Mouse (Mus musculus): ENCODE results near the gene Prkcd. TPM values are rescaled to one million over a fixed set of nuclear protein-coding genes. Genes with fewer than 3 reads are reported as not detected.

Gene Prkcd
- total RNA-seq, 4 experiments from 2014 or later = 118 to 213 (median 160) TPM

- DNase-seq = no peak
Measured at GRCm38 (mm10) chr14:30634418-30634817, 8.4 kb upstream of the Prkcd start.

- DNase-seq = no peak
Measured at GRCm38 (mm10) chr14:30633708-30634107, 7.7 kb upstream of the Prkcd start.

- DNase-seq = no peak
Measured at GRCm38 (mm10) chr14:30631834-30632233, 5.8 kb upstream of the Prkcd start.

GRCm38 (mm10) chr14:30630811-30631576, 5.0 kb upstream of the Prkcd start:
- no peak for DNase-seq

GRCm38 (mm10) chr14:30629839-30630238, 3.8 kb upstream of the Prkcd start:
- DNase-seq = no peak

- DNase-seq = no peak
Measured at GRCm38 (mm10) chr14:30628235-30628634, 2.2 kb upstream of the Prkcd start.

GRCm38 (mm10) chr14:30626756-30627742, 1.0 kb upstream of the Prkcd start:
- no peak for DNase-seq

- peak; percentile 58 for DNase-seq
Measured at GRCm38 (mm10) chr14:30625131-30625807, 741 bp downstream of the Prkcd start.

- no peak for DNase-seq
Measured at GRCm38 (mm10) chr14:30624277-30624721, 1.7 kb downstream of the Prkcd start.

- DNase-seq = no peak
Measured at GRCm38 (mm10) chr14:30622556-30622955, 3.5 kb downstream of the Prkcd start.

- no peak for DNase-seq
Measured at GRCm38 (mm10) chr14:30622130-30622529, 3.9 kb downstream of the Prkcd start.

- no peak for DNase-seq
Measured at GRCm38 (mm10) chr14:30619982-30620578, 5.9 kb downstream of the Prkcd start.

GRCm38 (mm10) chr14:30618746-30619275, 7.2 kb downstream of the Prkcd start:
- DNase-seq = no peak

GRCm38 (mm10) chr14:30616751-30617150, 9.3 kb downstream of the Prkcd start:
- no peak for DNase-seq

- DNase-seq = peak; percentile 55
Measured at GRCm38 (mm10) chr14:30612962-30613715, 12.9 kb downstream of the Prkcd start.

- DNase-seq = peak; percentile 69
Measured at GRCm38 (mm10) chr14:30612523-30612922, 13.5 kb downstream of the Prkcd start.

- DNase-seq = no peak
Measured at GRCm38 (mm10) chr14:30610940-30611339, 15.1 kb downstream of the Prkcd start.

- DNase-seq = no peak
Measured at GRCm38 (mm10) chr14:30610304-30610703, 15.7 kb downstream of the Prkcd start.

- DNase-seq = no peak
Measured at GRCm38 (mm10) chr14:30609499-30609898, 16.5 kb downstream of the Prkcd start.

- DNase-seq = no peak
Measured at GRCm38 (mm10) chr14:30608176-30608575, 17.8 kb downstream of the Prkcd start.

GRCm38 (mm10) chr14:30607696-30608095, 18.3 kb downstream of the Prkcd start:
- DNase-seq = no peak

All from adrenal gland, adult 8-10 months (tissue).